In the genomic region with DNA sequence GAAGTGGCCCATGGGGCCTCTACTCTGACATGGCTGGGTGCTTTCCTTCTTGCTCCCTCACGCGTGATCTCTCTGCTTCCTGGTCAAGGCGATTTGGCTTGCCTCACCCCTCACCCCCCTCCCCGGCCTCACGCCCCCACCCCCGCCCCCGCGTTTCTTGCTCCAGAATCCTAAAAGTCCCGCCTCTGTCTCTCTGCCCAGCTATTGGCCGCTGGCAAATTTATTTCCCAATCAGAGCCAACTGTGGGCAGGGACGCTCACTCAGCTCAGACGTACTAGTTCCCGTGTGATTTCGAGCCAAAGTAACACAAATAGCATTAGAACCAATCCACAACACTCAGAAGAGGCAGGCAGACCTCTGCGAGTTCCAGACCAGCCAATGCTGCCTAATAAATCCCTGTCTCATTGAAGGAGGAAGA, we compare ENCODE assay signal across 8 mouse cellular contexts. TPM values are rescaled to one million over a fixed set of nuclear protein-coding genes. Genes with fewer than 3 reads are reported as not detected.
A peak's percentile ranks its signal among the peaks of the same experiment; 100 is the strongest.
DNase-seq lines count a peak whose midpoint lies in the region; ATAC-seq and TF ChIP-seq lines count a peak whose summit lies in the region.

No protein-coding gene starts in this region.

- peaks cover 3% of the 10 kb centered on the region for H3K4me1 ChIP-seq in bone marrow, adult 2 months (ENCODE audit: control insufficient read depth, insufficient read depth, low read length)
- H3K4me1 ChIP-seq in lung, embryonic 15.5 days, result peaks cover 9% of the 10 kb centered on the region
- H3K4me1 ChIP-seq in neural tube, embryonic 15.5 days, result peaks cover 6% of the 10 kb centered on the region

- peak overlapping the region; percentile 41 for H3K4me3 ChIP-seq in bone marrow, adult 2 months (replicated peaks; ENCODE audit: control insufficient read depth, low read depth, low read length)
- H3K4me3 ChIP-seq in lung, embryonic 15.5 days, result peak overlapping the region; percentile 31
- peak overlapping the region; percentile 27 for H3K4me3 ChIP-seq in neural tube, embryonic 15.5 days (replicated peaks)

- no peaks in the 10 kb centered on the region for H3K9me3 ChIP-seq in lung, embryonic 15.5 days
- no peaks in the 10 kb centered on the region for H3K9me3 ChIP-seq in neural tube, embryonic 15.5 days (replicated peaks)

- peak; percentile 89 for ATAC-seq in lung, embryonic 15.5 days (ENCODE audit: borderline replicate concordance, extremely low read depth, low FRiP score, low TSS enrichment)
- no peak for ATAC-seq in neural tube, embryonic 15.5 days (ENCODE audit: low FRiP score)

- 3% methylated on average over 15 of the region's 15 CpGs for WGBS in bone marrow, adult 2 months
- under 1% methylated on average over 15 of the region's 15 CpGs for WGBS in lung, embryonic 15.5 days
- WGBS in neural tube, embryonic 15.5 days, result 2% methylated on average over 15 of the region's 15 CpGs

- H3K36me3 ChIP-seq in lung, embryonic 15.5 days, result no peaks in the 10 kb centered on the region
- no peaks in the 10 kb centered on the region for H3K36me3 ChIP-seq in neural tube, embryonic 15.5 days

- no peak for TF ChIP-seq POLR2A in bone marrow, adult 2 months (IDR thresholded peaks at IDR 0.05; ENCODE audit: borderline replicate concordance, control insufficient read depth, low read depth, low read length)

- H3K27me3 ChIP-seq in lung, embryonic 15.5 days, result no peaks in the 10 kb centered on the region
- no peaks in the 10 kb centered on the region for H3K27me3 ChIP-seq in neural tube, embryonic 15.5 days (replicated peaks)

- no peak for TF ChIP-seq CTCF in bone marrow, adult 2 months (IDR thresholded peaks at IDR 0.05; ENCODE audit: control insufficient read depth, insufficient read depth, low read length)

- peak overlapping the region; percentile 46; the same call in 1 of the 2 replicates for H3K27ac ChIP-seq in bone marrow, adult 2 months (ENCODE audit: control insufficient read depth, insufficient read depth, low read depth, low read length, poor library complexity)
- H3K27ac ChIP-seq in lung, embryonic 15.5 days, result no peak overlapping the region
- H3K27ac ChIP-seq in neural tube, embryonic 15.5 days (replicated peaks), result no peak overlapping the region

- H3K9ac ChIP-seq in lung, embryonic 15.5 days, result peak overlapping the region; percentile 43
- H3K9ac ChIP-seq in neural tube, embryonic 15.5 days (replicated peaks), result peak overlapping the region; percentile 4; the same call in 1 of the 2 replicates

- peak; percentile 62 for DNase-seq in layer of hippocampus, adult 9-11 months
- DNase-seq in layer of hippocampus, postnatal 25 days (ENCODE audit: extremely low spot score in 1 of 2, low spot score in 1 of 2), result no peak
- peak; percentile 44 to 49 for DNase-seq in heart, adult 18-20 months
- DNase-seq in kidney, adult 18-20 months, result peak; percentile 44
- DNase-seq in cerebellum, adult 8-10 months, result no peak

- H3K4me2 ChIP-seq in lung, embryonic 15.5 days, result peak overlapping the region; percentile 58
- H3K4me2 ChIP-seq in neural tube, embryonic 15.5 days, result peak overlapping the region; percentile 51

RNA-seq across cellular contexts. Expression of a gene that starts 11.4 kb away (rescaled TPM):
- not detected for total RNA-seq in layer of hippocampus, postnatal 25 days (2021)
- not detected in 2 replicates for polyA plus RNA-seq in bone marrow, adult 2 months (2011; ENCODE audit: insufficient read depth, insufficient read length, low replicate concordance, missing spikeins)
- total RNA-seq in heart, adult 18-20 months (2021), result under 1 TPM in 1 of 2 experiments, not detected in 1; 0.41 TPM
- not detected in 2 replicates for polyA plus RNA-seq in lung, embryonic 15.5 days (2015; fragmentation: Nextera tagmentation; extraction: Ambion mirVana)
- not detected in 2 replicates for polyA plus RNA-seq in neural tube, embryonic 15.5 days (2015; fragmentation: Nextera tagmentation; extraction: Ambion mirVana)

RNA-seq across cellular contexts. Expression of a gene that starts 24.0 kb away (rescaled TPM):
- total RNA-seq in layer of hippocampus, postnatal 25 days (2021), result 100 to 1,000 TPM; 401 to 447 TPM
- 26.0 and 96.4 TPM in 2 replicates for polyA plus RNA-seq in bone marrow, adult 2 months (2011; ENCODE audit: insufficient read depth, insufficient read length, low replicate concordance, missing spikeins)
- total RNA-seq in heart, adult 18-20 months (2021), result 100 to 1,000 TPM; 118 to 148 TPM
- 1,793 and 1,844 TPM in 2 replicates for polyA plus RNA-seq in lung, embryonic 15.5 days (2015; fragmentation: Nextera tagmentation; extraction: Ambion mirVana)
- polyA plus RNA-seq in neural tube, embryonic 15.5 days (2015; fragmentation: Nextera tagmentation; extraction: Ambion mirVana), result 1,173 and 1,202 TPM in 2 replicates

Comparison
In these comparisons a context has a peak if more than half of its experiments do, and no peak if none do; other contexts are left out.
1. DNase-seq: peak in layer of hippocampus, adult 9-11 months (single experiment), heart, adult 18-20 months (2 of 2) and kidney, adult 18-20 months (single experiment); none in layer of hippocampus, postnatal 25 days (0 of 2) and cerebellum, adult 8-10 months (single experiment).
2. RNA of a gene that starts 24.0 kb away (polyA plus RNA-seq): 1,793 to 1,844 TPM in lung, embryonic 15.5 days and 1,173 to 1,202 TPM in neural tube, embryonic 15.5 days; 26.0 to 96.4 TPM in bone marrow, adult 2 months; every median in the first group is over 10 times any median in the second.
3. Peak in every context shown above with its lines, with median percentiles within 50 percentile points of each other: H3K4me3 ChIP-seq.